Mouse (Mus musculus): ENCODE data around the gene Olfr1143.

Gene Olfr1143

DNA sequence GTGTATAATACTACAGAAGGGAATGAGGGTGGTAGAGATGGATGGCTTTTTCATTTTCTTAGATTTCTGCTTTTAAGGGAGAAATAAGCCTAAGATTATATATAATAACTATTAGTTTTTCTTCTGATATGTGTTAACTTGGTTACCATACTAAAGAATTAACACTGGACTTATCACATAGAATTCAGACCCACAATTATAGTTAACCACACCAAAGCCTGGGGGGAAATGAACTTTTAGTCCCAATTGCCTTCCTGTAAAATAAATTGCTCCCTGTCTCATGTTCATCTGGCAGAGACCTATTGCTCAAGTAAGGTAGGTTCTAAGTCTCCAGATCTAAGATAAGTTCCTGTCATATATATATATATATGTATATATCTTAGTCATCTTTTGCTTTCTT lies at the start of gene Olfr1143:
TSS of gene Olfr1143 (plus strand) at position 301 of the 400 bp plus-strand sequence.
- no peak for DNase-seq (ENCODE audit: low spot score)

- no peak for DNase-seq (ENCODE audit: low spot score)
Observed at GRCm38 (mm10) chr2:87753891-87754290, 46.5 kb upstream of the Olfr1143 start, which contains the start of gene Olfr1141. Gene Olfr1141 (minus strand): TSS chr2:87753991.

DNA sequence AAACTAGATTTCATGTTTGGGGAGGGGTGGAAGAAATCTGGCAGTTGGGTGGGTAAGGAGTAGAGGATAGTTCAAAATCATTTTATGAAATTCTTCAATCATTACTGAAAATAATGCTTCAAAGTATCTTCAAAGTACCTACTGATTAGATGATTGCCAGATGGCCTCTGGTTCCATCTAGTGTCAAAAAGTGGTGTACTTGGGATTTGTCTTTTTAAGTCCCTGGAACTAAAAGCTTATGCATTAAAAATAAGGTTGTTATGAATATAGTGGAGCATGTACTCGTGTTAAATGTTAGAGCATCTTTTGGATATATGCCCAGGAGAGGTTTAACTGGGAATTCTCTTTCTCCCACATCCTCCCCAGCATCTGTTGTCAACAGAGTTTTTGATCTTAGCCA lies 24.2 kb upstream of the Olfr1143 start:
- DNase-seq (ENCODE audit: low spot score), result peak; percentile 0

DNA sequence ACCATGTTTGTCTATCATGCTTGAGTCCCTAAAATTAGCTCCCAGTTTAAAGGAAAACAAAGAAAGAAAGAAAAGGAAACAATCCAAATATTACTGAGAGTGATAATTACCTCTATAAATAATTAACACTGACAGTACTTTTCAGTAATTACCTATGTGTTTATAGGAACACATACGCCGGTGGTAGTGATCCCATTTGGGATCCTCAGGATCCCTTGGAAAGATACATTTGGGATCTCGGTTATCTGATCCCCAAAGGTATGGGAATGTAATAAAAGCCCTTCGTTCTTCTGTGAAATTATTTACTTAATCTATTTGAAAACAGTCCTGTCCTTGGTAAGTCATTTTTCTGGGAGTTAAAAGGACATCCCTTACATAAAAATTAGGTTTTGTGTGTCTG lies 21.2 kb upstream of the Olfr1143 start, which contains the start of gene Olfr152:
TSS of gene Olfr152 (plus strand) at position 301 of the 400 bp plus-strand sequence.
- DNase-seq (ENCODE audit: low spot score), result no peak

- DNase-seq (ENCODE audit: low spot score), result no peak
Observed at GRCm38 (mm10) chr2:87809522-87809921, 9.1 kb downstream of the Olfr1143 start, which contains the start of gene Olfr1145. Gene Olfr1145 (plus strand): TSS chr2:87809822.

GRCm38 (mm10) chr2:87830233-87830632 lies 29.8 kb downstream of the Olfr1143 start, which contains the start of gene Olfr1148:
Gene Olfr1148 (plus strand): TSS chr2:87830533.
- DNase-seq (ENCODE audit: low spot score), result no peak

DNA sequence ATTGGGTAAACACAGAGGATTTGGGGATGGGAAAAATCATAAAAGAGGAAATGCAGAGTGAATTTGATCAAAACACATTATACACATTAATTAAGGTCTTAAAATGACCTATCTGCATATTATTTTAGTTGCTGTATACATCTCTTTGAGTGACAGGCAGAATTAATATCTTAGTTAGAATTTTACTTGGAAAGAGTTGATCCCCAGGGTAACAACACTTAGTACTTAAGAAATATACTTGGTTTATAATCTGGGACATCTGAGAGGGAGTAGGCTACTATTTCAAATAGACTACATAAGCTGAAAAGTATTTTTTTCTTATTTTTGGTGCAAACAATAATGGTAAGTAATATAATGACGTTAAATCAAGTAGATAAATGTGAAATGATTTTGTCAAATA lies 43.3 kb downstream of the Olfr1143 start, which contains the start of gene Olfr1150-ps1:
TSS of gene Olfr1150-ps1 (plus strand) at position 301 of the 400 bp plus-strand sequence.
- no peak for DNase-seq (ENCODE audit: low spot score)
